ENCODE assay signal across 8 mouse cellular contexts in the genomic region with DNA sequence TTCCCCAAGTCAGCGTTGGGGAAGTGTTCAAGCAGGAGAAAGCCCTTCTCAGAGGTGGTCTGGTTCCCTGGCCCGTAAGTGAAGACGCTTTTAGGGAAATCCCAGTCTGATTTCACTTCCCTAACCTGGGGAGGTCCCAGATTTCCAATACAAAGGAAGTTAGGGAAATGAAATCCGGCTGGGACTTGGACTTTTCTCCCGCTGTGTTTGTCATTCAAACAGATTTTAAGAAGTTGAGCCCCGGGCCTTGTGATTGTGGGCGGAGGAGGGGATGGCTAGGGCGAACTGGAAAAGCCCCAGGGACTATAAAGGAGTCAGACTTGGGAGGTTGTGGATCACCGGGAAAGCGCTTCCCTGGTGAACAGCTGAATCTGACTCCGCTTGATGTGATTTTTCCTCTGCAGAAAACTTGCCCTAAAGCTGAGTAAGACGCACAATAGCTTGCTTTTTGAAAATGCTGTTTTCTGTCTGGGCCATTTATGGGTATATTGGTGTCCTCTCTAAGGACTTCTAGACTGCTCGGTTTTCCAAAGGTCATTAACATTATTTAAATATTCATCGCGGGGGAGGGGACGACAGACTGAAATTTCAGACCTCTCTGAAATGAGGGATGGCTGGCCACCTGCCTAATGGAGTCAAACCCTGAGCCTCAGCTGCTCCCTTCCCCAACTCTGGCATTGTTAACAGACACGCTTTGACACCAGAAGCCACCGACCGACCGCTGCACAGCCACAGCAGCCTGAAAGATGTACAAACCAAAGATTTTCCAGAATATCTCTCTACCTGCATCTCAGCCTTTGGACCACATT.
DNase-seq lines count a peak whose midpoint lies in the region; ATAC-seq and TF ChIP-seq lines count a peak whose summit lies in the region.

No protein-coding gene starts in this region.

- no peaks in the 10 kb centered on the region; the same call in 1 of the 2 replicates for H3K27me3 ChIP-seq in ES-Bruce4 (ENCODE audit: control insufficient read depth, insufficient read depth, low read length, poor library complexity, severe bottlenecking)
- peaks cover 39% of the 10 kb centered on the region for H3K27me3 ChIP-seq in forebrain, embryonic 12.5 days
- peaks cover 41% of the 10 kb centered on the region for H3K27me3 ChIP-seq in midbrain, embryonic 10.5 days (ENCODE audit: low read depth, poor library complexity, severe bottlenecking)
- no peaks in the 10 kb centered on the region for H3K27me3 ChIP-seq in thymus, adult 2 months (ENCODE audit: control insufficient read depth, insufficient read depth, low read length)

- H3K4me3 ChIP-seq in ES-Bruce4 (ENCODE audit: low read depth, low read length) = peak overlapping the region; percentile 81
- no peak overlapping the region for H3K4me3 ChIP-seq in forebrain, embryonic 12.5 days (replicated peaks)
- H3K4me3 ChIP-seq in midbrain, embryonic 10.5 days = peak overlapping the region; percentile 32
- no peak overlapping the region for H3K4me3 ChIP-seq in thymus, adult 2 months (ENCODE audit: control insufficient read depth, insufficient read depth, low read length)

- intact Hi-C loops in heart, postnatal 10 days (cut with DNase I) = no loop called here

- H3K9me3 ChIP-seq in ES-Bruce4 (replicated peaks; ENCODE audit: control insufficient read depth, insufficient read depth, low read length, poor library complexity, severe bottlenecking) = no peaks in the 10 kb centered on the region
- no peaks in the 10 kb centered on the region for H3K9me3 ChIP-seq in forebrain, embryonic 12.5 days
- no peaks in the 10 kb centered on the region for H3K9me3 ChIP-seq in midbrain, embryonic 10.5 days (replicated peaks)

- peak overlapping the region; percentile 32 for H3K4me2 ChIP-seq in forebrain, embryonic 12.5 days

- TF ChIP-seq EP300 in ES-Bruce4 (IDR thresholded peaks at IDR 0.05; ENCODE audit: insufficient read depth, low read depth, low read length) = peak; percentile 78

- WGBS in forebrain, embryonic 12.5 days = under 1% methylated on average over 20 of the region's 20 CpGs
- 1% methylated on average over 20 of the region's 20 CpGs for WGBS in midbrain, embryonic 10.5 days
- 52% methylated on average over 20 of the region's 20 CpGs for WGBS in thymus, adult 2 months

- peak; percentile 93 for DNase-seq in heart, adult 11 months
- DNase-seq in heart, postnatal 10 days = no peak
- DNase-seq in midbrain, embryonic 10.5 days (ENCODE audit: low spot score) = peak; percentile 56
- no peak for DNase-seq in spleen, adult 18-20 months
- no peak for DNase-seq in thymus, postnatal 25 days
- DNase-seq in thymus, adult 2 months = no peak

- H3K9ac ChIP-seq in ES-Bruce4 (ENCODE audit: low read depth, poor library complexity, severe bottlenecking) = peak overlapping the region; percentile 62
- H3K9ac ChIP-seq in forebrain, embryonic 12.5 days = no peak overlapping the region

- peaks cover 9% of the 10 kb centered on the region for H3K4me1 ChIP-seq in ES-Bruce4 (ENCODE audit: control insufficient read depth, insufficient read depth, low read length)
- peaks cover 28% of the 10 kb centered on the region for H3K4me1 ChIP-seq in forebrain, embryonic 12.5 days
- peaks cover 43% of the 10 kb centered on the region for H3K4me1 ChIP-seq in midbrain, embryonic 10.5 days
- peaks cover 17% of the 10 kb centered on the region for H3K4me1 ChIP-seq in thymus, adult 2 months (replicated peaks; ENCODE audit: control insufficient read depth, insufficient read depth, low read length)

- no peaks in the 10 kb centered on the region for H3K36me3 ChIP-seq in ES-Bruce4 (ENCODE audit: control insufficient read depth, insufficient read depth, low read length, poor library complexity, severe bottlenecking)
- H3K36me3 ChIP-seq in forebrain, embryonic 12.5 days (replicated peaks) = no peaks in the 10 kb centered on the region
- H3K36me3 ChIP-seq in midbrain, embryonic 10.5 days = no peaks in the 10 kb centered on the region
- H3K36me3 ChIP-seq in thymus, adult 2 months (ENCODE audit: control insufficient read depth, insufficient read depth, low read length) = no peaks in the 10 kb centered on the region

- peak overlapping the region; percentile 98 for H3K27ac ChIP-seq in ES-Bruce4 (ENCODE audit: insufficient read depth, low read length)
- 0 out of 2 replicates have a peak overlapping the region, but pooled peaks have one; percentile 26 for H3K27ac ChIP-seq in forebrain, embryonic 12.5 days
- peak overlapping the region; percentile 68 for H3K27ac ChIP-seq in midbrain, embryonic 10.5 days (replicated peaks)
- no peak overlapping the region for H3K27ac ChIP-seq in thymus, adult 2 months (ENCODE audit: control insufficient read depth, insufficient read depth, low read length)

- no peak for TF ChIP-seq POLR2A in ES-Bruce4 (IDR thresholded peaks at IDR 0.05; ENCODE audit: insufficient read depth, low read length)
- no peak for TF ChIP-seq POLR2A in thymus, adult 2 months (IDR thresholded peaks at IDR 0.05; ENCODE audit: control insufficient read depth, extremely low read depth, insufficient read depth, low read length, poor library complexity)

- ATAC-seq in forebrain, embryonic 12.5 days (ENCODE audit: low FRiP score) = no peak

- no peak for TF ChIP-seq CTCF in ES-Bruce4 (IDR thresholded peaks at IDR 0.05; ENCODE audit: low read depth, low read length)
- TF ChIP-seq CTCF in thymus, adult 2 months (IDR thresholded peaks at IDR 0.05; ENCODE audit: borderline replicate concordance, control insufficient read depth, extremely low read depth, insufficient read depth, low read length, poor library complexity) = no peak

Comparison
In these comparisons a context has a peak if more than half of its experiments do, and no peak if none do; other contexts are left out.
1. DNase-seq: peak in heart, adult 11 months (single experiment) and midbrain, embryonic 10.5 days (single experiment); none in heart, postnatal 10 days (0 of 2), spleen, adult 18-20 months (0 of 2), thymus, postnatal 25 days (single experiment) and thymus, adult 2 months (single experiment).
2. H3K4me3 ChIP-seq: peak in ES-Bruce4 (single experiment) and midbrain, embryonic 10.5 days (single experiment); none in forebrain, embryonic 12.5 days (single experiment) and thymus, adult 2 months (single experiment).